Mouse (Mus musculus): ENCODE results near the gene Ugt1a6b.
"Not testable (repeated sequence)": the region's sequence is repeated elsewhere in the genome, so short reads cannot be mapped to it uniquely, and the experiment has no call there.

- not testable (repeated sequence) for TF ChIP-seq CTCF, POLR2A (IDR thresholded peaks at IDR 0.05; ENCODE audit: insufficient read depth, low read depth, low read length)
Observed at GRCm38 (mm10) chr1:88172190-88172589, 69.1 kb downstream of the Ugt1a6b start.

Data from olfactory bulb, adult 2 months (tissue).